Mouse (Mus musculus) small intestine, adult 2 months (tissue): ENCODE measurements around the gene Nod2.

Source experiments
- CTCF ChIP-seq: fragments of 200-500 bp; IDR thresholded peaks from 2 replicates; pipeline ENCODE4 v1.5.1; 2012; ENCODE audit warnings: low read depth, mild to moderate bottlenecking, control low read depth, inconsistent platforms, low read length, moderate library complexity, mixed read lengths; ENCODE audit not compliant: insufficient replicate concordance, insufficient read length; ENCODE audit errors: extremely low read depth
- POLR2A ChIP-seq: fragments of 200-500 bp; IDR thresholded peaks from 2 replicates; pipeline ENCODE4 v1.6.1; 2012; ENCODE audit warnings: low read depth, mild to moderate bottlenecking, control low read depth, inconsistent platforms, low read length, moderate library complexity

DNA sequence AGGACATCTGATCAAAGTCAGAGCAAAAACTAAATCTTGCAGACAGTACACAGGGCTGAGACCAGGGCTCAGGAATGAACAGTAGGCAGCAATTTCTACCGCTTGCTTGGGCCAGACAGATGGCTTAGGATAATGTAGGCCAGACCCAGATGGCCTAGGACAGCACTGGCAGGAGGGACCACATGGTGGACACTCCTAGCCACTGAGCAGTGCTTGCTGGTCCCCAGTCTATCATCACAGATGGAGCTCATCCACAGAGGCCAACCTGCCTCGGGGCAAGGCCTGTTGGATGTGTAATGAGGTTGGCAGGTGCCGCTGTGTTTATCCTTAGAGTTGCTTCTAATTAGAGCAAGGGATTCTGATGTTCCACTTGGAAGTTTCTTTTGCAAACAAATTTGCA lies 23.8 kb upstream of the Nod2 start:
- no peak for TF ChIP-seq CTCF
- TF ChIP-seq POLR2A, result no peak
